Mouse (Mus musculus) ES-Bruce4 (cell line): ENCODE results near the gene Mrpl1.

Experiments
- CTCF ChIP-seq: IDR thresholded peaks from one replicate; pipeline ENCODE4 v1.8.1; 2011; ENCODE audit warnings: low read depth, low read length
- EP300 ChIP-seq: IDR thresholded peaks from 2 replicates; pipeline ENCODE4 v1.6.1; 2011; ENCODE audit warnings: low read depth, low read length; ENCODE audit not compliant: insufficient read depth
- POLR2A ChIP-seq: IDR thresholded peaks from one replicate; pipeline ENCODE4 v1.8.1; 2011; ENCODE audit warnings: low read length; ENCODE audit not compliant: insufficient read depth

GRCm38 (mm10) chr5:96162399-96163331, 46.6 kb upstream of the Mrpl1 start:
- TF ChIP-seq CTCF (no peak), EP300 (no peak), POLR2A (no peak)
